ENCODE assay signal across 9 mouse cellular contexts in the genomic region with DNA sequence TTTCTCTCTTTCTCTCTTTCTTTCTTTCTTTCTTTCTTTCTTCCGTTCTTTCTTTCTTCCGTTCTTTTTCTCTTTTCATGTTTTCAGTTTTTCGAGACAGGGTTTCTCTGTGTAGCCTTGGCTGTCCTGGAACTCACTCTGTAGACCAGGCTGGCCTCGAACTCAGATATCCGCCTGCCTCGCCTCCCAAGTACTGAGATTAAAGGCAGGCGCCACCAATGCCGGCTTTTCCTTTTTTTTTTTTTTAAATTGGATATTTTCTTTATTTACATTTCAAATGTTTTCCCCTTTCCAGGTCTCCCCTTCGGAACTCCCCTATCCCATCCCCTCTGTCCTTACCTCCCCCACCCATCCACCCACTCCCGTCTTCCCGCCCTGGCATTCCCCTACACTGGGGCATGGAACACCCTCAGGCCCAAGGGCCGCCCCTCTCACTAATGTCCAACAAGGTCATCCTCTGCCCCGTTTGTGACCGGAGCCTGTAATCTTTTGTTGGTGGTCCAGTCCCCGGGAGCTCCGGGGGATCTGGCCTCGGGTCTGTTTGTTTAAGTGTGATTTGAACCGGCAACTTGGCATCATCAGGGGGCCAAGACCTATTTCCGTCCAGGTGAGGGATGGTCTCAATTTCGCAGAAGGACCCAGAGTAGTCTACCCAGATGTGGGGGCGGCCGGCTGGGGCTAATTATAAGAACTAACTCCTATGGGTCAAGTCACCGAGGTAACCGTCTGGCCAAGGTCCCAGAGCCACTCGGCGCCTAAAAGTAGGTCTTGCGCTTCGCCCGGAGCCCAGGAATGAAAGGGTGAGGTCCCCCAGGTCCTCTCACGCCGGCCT. TPM values are rescaled to one million over a fixed set of nuclear protein-coding genes. Genes with fewer than 3 reads are reported as not detected.
DNase-seq lines count a peak whose midpoint lies in the region; ATAC-seq and TF ChIP-seq lines count a peak whose summit lies in the region.
"Had no signal": no experiment of that assay in that cellular context is flagged by ENCODE, and none has a peak within 500 bp of the region (broad histone marks: within the 10 kb centered on the region; RNA-seq: fewer than 3 reads in every experiment).

No protein-coding gene starts in this region.

- TF ChIP-seq POLR2A in ES-Bruce4 (IDR thresholded peaks at IDR 0.05; ENCODE audit: insufficient read depth, low read length): no peak

- TF ChIP-seq EP300 in ES-Bruce4 (IDR thresholded peaks at IDR 0.05; ENCODE audit: insufficient read depth, low read depth, low read length): no peak

- H3K4me2 ChIP-seq in heart, embryonic 11.5 days: peak overlapping the region; percentile 68
- peak overlapping the region; percentile 69 for H3K4me2 ChIP-seq in forebrain, postnatal 0 days (ENCODE audit: low read depth)
- H3K4me2 ChIP-seq in liver, embryonic 16.5 days (ENCODE audit: low read depth, low read length): peak overlapping the region; percentile 75

- peaks cover 21% of the 10 kb centered on the region for H3K36me3 ChIP-seq in heart, embryonic 11.5 days (ENCODE audit: control insufficient read depth, insufficient read depth, low read length)
- peaks cover 40% of the 10 kb centered on the region for H3K36me3 ChIP-seq in ES-Bruce4 (ENCODE audit: control insufficient read depth, insufficient read depth, low read length, poor library complexity, severe bottlenecking)
- peaks cover 23% of the 10 kb centered on the region for H3K36me3 ChIP-seq in forebrain, postnatal 0 days (ENCODE audit: insufficient read depth)
- H3K36me3 ChIP-seq in liver, embryonic 16.5 days (ENCODE audit: control insufficient read depth, insufficient read depth): peaks cover 30% of the 10 kb centered on the region

- WGBS in heart, embryonic 11.5 days (ENCODE audit: insufficient replicate concordance): 22% methylated on average over 31 of the region's 31 CpGs
- 26% methylated on average over 31 of the region's 31 CpGs for WGBS in forebrain, postnatal 0 days
- 29% methylated on average over 31 of the region's 31 CpGs for WGBS in liver, embryonic 16.5 days (ENCODE audit: insufficient replicate concordance)

- peaks cover 7% of the 10 kb centered on the region; the same call in 1 of the 2 replicates for H3K4me1 ChIP-seq in heart, embryonic 11.5 days (ENCODE audit: control insufficient read depth, insufficient read depth, low read length)
- H3K4me1 ChIP-seq in ES-Bruce4 (ENCODE audit: control insufficient read depth, insufficient read depth, low read length): no peaks in the 10 kb centered on the region
- H3K4me1 ChIP-seq in forebrain, postnatal 0 days (ENCODE audit: insufficient read depth): no peaks in the 10 kb centered on the region
- peaks cover 49% of the 10 kb centered on the region for H3K4me1 ChIP-seq in liver, embryonic 16.5 days (ENCODE audit: control insufficient read depth, low read depth, low read length)

- TF ChIP-seq CTCF in ES-Bruce4 (IDR thresholded peaks at IDR 0.05; ENCODE audit: low read depth, low read length): no peak
- TF ChIP-seq CTCF in forebrain, postnatal 0 days (IDR thresholded peaks at IDR 0.05; ENCODE audit: low read depth): no peak

- H3K9ac ChIP-seq in heart, embryonic 11.5 days (ENCODE audit: low read depth, low read length): peak overlapping the region; percentile 67
- peak overlapping the region; percentile 53 for H3K9ac ChIP-seq in ES-Bruce4 (ENCODE audit: low read depth, poor library complexity, severe bottlenecking)
- H3K9ac ChIP-seq in forebrain, postnatal 0 days: peak overlapping the region; percentile 52
- H3K9ac ChIP-seq in liver, embryonic 16.5 days (ENCODE audit: low read depth, low read length): peak overlapping the region; percentile 68

- 0 out of 2 replicates have a peak, but pooled peaks have one; percentile 40 for ATAC-seq in heart, embryonic 11.5 days (replicated peaks; ENCODE audit: insufficient number of reproducible peaks, low FRiP score, low TSS enrichment)
- no peak for ATAC-seq in forebrain, postnatal 0 days
- no peak for ATAC-seq in liver, embryonic 16.5 days (ENCODE audit: low read depth)

- DNase-seq in heart, postnatal 14 days: no peak
- no peak for DNase-seq in forebrain, postnatal 0 days
- DNase-seq in cerebellum, postnatal 14 days: no peak
- DNase-seq in thymus, adult 18-20 months: no peak
- DNase-seq in right cerebral cortex, postnatal 14 days: no peak

- 0 out of 2 replicates have a peak, but pooled peaks cover 2% of the 10 kb centered on the region for H3K27me3 ChIP-seq in heart, embryonic 11.5 days (ENCODE audit: control insufficient read depth, insufficient read depth, low read length)
- H3K27me3 ChIP-seq in ES-Bruce4 (ENCODE audit: control insufficient read depth, insufficient read depth, low read length, poor library complexity, severe bottlenecking): no peaks in the 10 kb centered on the region
- no peaks in the 10 kb centered on the region for H3K27me3 ChIP-seq in forebrain, postnatal 0 days (ENCODE audit: insufficient read depth, low read length)
- H3K27me3 ChIP-seq in liver, embryonic 16.5 days (ENCODE audit: control insufficient read depth, insufficient read depth, low read depth, low read length): no peaks in the 10 kb centered on the region

- no peaks in the 10 kb centered on the region for H3K9me3 ChIP-seq in heart, embryonic 11.5 days (replicated peaks; ENCODE audit: control insufficient read depth, low read length)
- H3K9me3 ChIP-seq in ES-Bruce4 (replicated peaks; ENCODE audit: control insufficient read depth, insufficient read depth, low read length, poor library complexity, severe bottlenecking): no peaks in the 10 kb centered on the region
- no peaks in the 10 kb centered on the region for H3K9me3 ChIP-seq in forebrain, postnatal 0 days (ENCODE audit: low read length)
- H3K9me3 ChIP-seq in liver, embryonic 16.5 days (replicated peaks; ENCODE audit: control insufficient read depth, low read length): no peaks in the 10 kb centered on the region

- H3K4me3 ChIP-seq in heart, embryonic 11.5 days (ENCODE audit: low read depth, low read length): peak overlapping the region; percentile 93
- peak overlapping the region; percentile 57 for H3K4me3 ChIP-seq in ES-Bruce4 (ENCODE audit: low read depth, low read length)
- H3K4me3 ChIP-seq in forebrain, postnatal 0 days (ENCODE audit: low read depth, low read length): peak overlapping the region; percentile 56
- peak overlapping the region; percentile 82 for H3K4me3 ChIP-seq in liver, embryonic 16.5 days (ENCODE audit: low read depth, low read length)

- intact Hi-C loops in heart, postnatal 14 days (cut with DNase I): loop anchor here (5.0 kb wide), 1 partner anchor 67 kb away; a partner anchor contains a TSS

- H3K27ac ChIP-seq in heart, embryonic 11.5 days (ENCODE audit: low read depth, low read length): no peak overlapping the region
- H3K27ac ChIP-seq in ES-Bruce4 (ENCODE audit: insufficient read depth, low read length): no peak overlapping the region
- no peak overlapping the region for H3K27ac ChIP-seq in forebrain, postnatal 0 days (ENCODE audit: low read depth, low read length)
- no peak overlapping the region for H3K27ac ChIP-seq in liver, embryonic 16.5 days (ENCODE audit: low read length)

RNA-seq across cellular contexts. Expression of a gene that starts 0.6 kb away (rescaled TPM):
- 719 and 795 TPM in 2 replicates for polyA plus RNA-seq in heart, embryonic 11.5 days (2014; fragmentation: Nextera tagmentation; extraction: Ambion mirVana)
- 100 to 1,000 TPM; 607 to 680 TPM for total RNA-seq in heart, postnatal 14 days (2021)
- 4,511 and 5,371 TPM in 2 replicates for polyA plus RNA-seq in ES-Bruce4 (2011; ENCODE audit: insufficient read depth, insufficient read length, low read depth, missing spikeins)
- 1,229 and 1,850 TPM in 2 replicates for total RNA-seq in forebrain, postnatal 0 days (2014; rRNA removed)
- 585 and 820 TPM in 2 replicates for polyA plus RNA-seq in forebrain, postnatal 0 days (2015; fragmentation: Nextera tagmentation; extraction: Ambion mirVana)
- 457 and 528 TPM in 2 replicates for polyA plus RNA-seq in liver, embryonic 16.5 days (2015; fragmentation: Nextera tagmentation; extraction: Ambion mirVana)

RNA-seq across cellular contexts. Expression of a gene that starts 12.4 kb away (rescaled TPM):
- 0.11 and 0.18 TPM in 2 replicates for polyA plus RNA-seq in heart, embryonic 11.5 days (2014; fragmentation: Nextera tagmentation; extraction: Ambion mirVana)
- total RNA-seq in heart, postnatal 14 days (2021): under 1 TPM in 1 of 2 experiments, not detected in 1; 0.15 TPM
- polyA plus RNA-seq in ES-Bruce4 (2011; ENCODE audit: insufficient read depth, insufficient read length, low read depth, missing spikeins): not detected in 2 replicates
- 0.24 TPM in 1 of 2 replicates, not detected in the other for total RNA-seq in forebrain, postnatal 0 days (2014; rRNA removed)
- polyA plus RNA-seq in forebrain, postnatal 0 days (2015; fragmentation: Nextera tagmentation; extraction: Ambion mirVana): not detected in 2 replicates
- 0.04 and 0.14 TPM in 2 replicates for polyA plus RNA-seq in liver, embryonic 16.5 days (2015; fragmentation: Nextera tagmentation; extraction: Ambion mirVana)

RNA-seq across cellular contexts. Expression of a gene that starts 26.1 kb away (rescaled TPM):
- not detected in 2 replicates for polyA plus RNA-seq in heart, embryonic 11.5 days (2014; fragmentation: Nextera tagmentation; extraction: Ambion mirVana)
- not detected for total RNA-seq in heart, postnatal 14 days (2021)
- polyA plus RNA-seq in ES-Bruce4 (2011; ENCODE audit: insufficient read depth, insufficient read length, low read depth, missing spikeins): not detected in 2 replicates
- 0.77 and 2.0 TPM in 2 replicates for total RNA-seq in forebrain, postnatal 0 days (2014; rRNA removed)
- polyA plus RNA-seq in forebrain, postnatal 0 days (2015; fragmentation: Nextera tagmentation; extraction: Ambion mirVana): 0.42 TPM in 1 of 2 replicates, not detected in the other
- not detected in 2 replicates for polyA plus RNA-seq in liver, embryonic 16.5 days (2015; fragmentation: Nextera tagmentation; extraction: Ambion mirVana)
- total RNA-seq: heart, adult 18-20 months had no signal

RNA-seq across cellular contexts. Expression of a gene that starts 29.1 kb away (rescaled TPM):
- polyA plus RNA-seq in heart, embryonic 11.5 days (2014; fragmentation: Nextera tagmentation; extraction: Ambion mirVana): 52.5 and 59.9 TPM in 2 replicates
- 10 to 100 TPM; 56.1 to 59.6 TPM for total RNA-seq in heart, postnatal 14 days (2021)
- 59.3 and 71.7 TPM in 2 replicates for polyA plus RNA-seq in ES-Bruce4 (2011; ENCODE audit: insufficient read depth, insufficient read length, low read depth, missing spikeins)
- total RNA-seq in forebrain, postnatal 0 days (2014; rRNA removed): 87.7 and 91.7 TPM in 2 replicates
- 111 and 113 TPM in 2 replicates for polyA plus RNA-seq in forebrain, postnatal 0 days (2015; fragmentation: Nextera tagmentation; extraction: Ambion mirVana)
- polyA plus RNA-seq in liver, embryonic 16.5 days (2015; fragmentation: Nextera tagmentation; extraction: Ambion mirVana): 36.9 and 38.6 TPM in 2 replicates

RNA-seq across cellular contexts. Expression of a gene that starts 56.5 kb away (rescaled TPM):
- polyA plus RNA-seq in heart, embryonic 11.5 days (2014; fragmentation: Nextera tagmentation; extraction: Ambion mirVana): 9.0 and 12.3 TPM in 2 replicates
- total RNA-seq in heart, postnatal 14 days (2021): 10 to 100 TPM; 37.9 to 46.1 TPM
- 2.6 and 3.7 TPM in 2 replicates for polyA plus RNA-seq in ES-Bruce4 (2011; ENCODE audit: insufficient read depth, insufficient read length, low read depth, missing spikeins)
- total RNA-seq in forebrain, postnatal 0 days (2014; rRNA removed): 12.0 and 13.8 TPM in 2 replicates
- 9.6 and 17.8 TPM in 2 replicates for polyA plus RNA-seq in forebrain, postnatal 0 days (2015; fragmentation: Nextera tagmentation; extraction: Ambion mirVana)
- polyA plus RNA-seq in liver, embryonic 16.5 days (2015; fragmentation: Nextera tagmentation; extraction: Ambion mirVana): 1.7 and 2.0 TPM in 2 replicates
